Mouse (Mus musculus) CH12.LX (cell line): Measurements from ENCODE around the gene Hps1. TPM values are rescaled to one million over a fixed set of nuclear protein-coding genes. Genes with fewer than 3 reads are reported as not detected.

ENCODE experiments used
- DNase-seq: peaks from one replicate; pipeline ENCODE4 v3.0.0-alpha.2; 2013; ENCODE audit errors: extremely low read depth
- H3K27ac ChIP-seq: 2 replicates; pipeline ENCODE4 v1.5.1; 2012; ENCODE audit warnings: low read depth, mild to moderate bottlenecking, control low read depth, moderate library complexity; ENCODE audit not compliant: insufficient read depth
- H3K27me3 ChIP-seq: replicated peaks from 2 replicates; pipeline ENCODE3; 2012; ENCODE audit warnings: inconsistent platforms
- H3K36me3 ChIP-seq, 2 experiments: replicated peaks in 1 of 2; 2 replicates each; pipeline versions ENCODE3 to v1.6.1; 2012; ENCODE audit warnings: inconsistent platforms in 1 of 2, low read length in 1 of 2, mild to moderate bottlenecking in 1 of 2, mixed read lengths in 1 of 2, moderate library complexity in 1 of 2; ENCODE audit not compliant: control insufficient read depth in 1 of 2, insufficient read depth in 1 of 2
- H3K4me1 ChIP-seq, 2 experiments: 2 replicates each; pipeline ENCODE4 v1.6.1; 2012; ENCODE audit warnings: inconsistent platforms in 1 of 2, moderate library complexity in 1 of 2; ENCODE audit not compliant: insufficient read depth in 2 of 2, control insufficient read depth in 1 of 2
- H3K4me2 ChIP-seq: 2 replicates; pipeline ENCODE4 v1.6.1; 2012; ENCODE audit warnings: low read depth, mild to moderate bottlenecking, control low read depth; ENCODE audit not compliant: poor library complexity, insufficient read depth, severe bottlenecking
- H3K4me3 ChIP-seq, 3 experiments: fragments of 150-350 bp in 1 of 3; sonication (generic) in 1 of 3; replicated peaks in 1 of 3; 2 replicates each; pipeline versions ENCODE3 to v1.5.1; 2011 to 2012; ENCODE audit warnings: low read depth in 2 of 3, low read length in 2 of 3, mild to moderate bottlenecking in 2 of 3, moderate library complexity in 2 of 3, control low read depth in 1 of 3, improper control_type of control experiment in 1 of 3, inconsistent platforms in 1 of 3, mixed read lengths in 1 of 3; ENCODE audit not compliant: poor library complexity in 1 of 3
- H3K79me2 ChIP-seq: replicated peaks from 2 replicates; pipeline ENCODE4 v1.6.1; 2012; ENCODE audit warnings: mild to moderate bottlenecking, moderate library complexity; ENCODE audit not compliant: control insufficient read depth, poor library complexity, insufficient read depth, severe bottlenecking; ENCODE audit errors: extremely low read depth
- H3K9ac ChIP-seq: 2 replicates; pipeline ENCODE4 v1.6.1; 2012; ENCODE audit warnings: low read depth, mild to moderate bottlenecking, control low read depth, moderate library complexity; ENCODE audit not compliant: insufficient read depth
- H3K9me3 ChIP-seq: replicated peaks from 2 replicates; pipeline ENCODE3; 2012; ENCODE audit warnings: low read length, inconsistent platforms, mixed read lengths
- BHLHE40 ChIP-seq: IDR thresholded peaks from 2 replicates; pipeline ENCODE4 v1.6.1; 2011; ENCODE audit warnings: mild to moderate bottlenecking, low read depth, low read length, improper control_type of control experiment
- CTCF ChIP-seq, 2 experiments: IDR thresholded peaks in 1 of 2; conservative IDR thresholded peaks in 1 of 2; 2 replicates each; pipeline ENCODE4 v1.5.1; 2011 to 2012; ENCODE audit warnings: low read depth in 2 of 2, low read length in 2 of 2, improper control_type of control experiment in 1 of 2, inconsistent platforms in 1 of 2, mild to moderate bottlenecking in 1 of 2, moderate library complexity in 1 of 2
- E2F4 ChIP-seq: IDR thresholded peaks from 2 replicates; pipeline ENCODE4 v1.6.1; 2011; ENCODE audit warnings: low read depth, low read length, improper control_type of control experiment; ENCODE audit not compliant: insufficient replicate concordance
- ELF1 ChIP-seq: IDR thresholded peaks from 2 replicates; pipeline ENCODE4 v1.6.1; 2014; ENCODE audit warnings: low read depth, mild to moderate bottlenecking, inconsistent platforms, low read length, improper control_type of control experiment
- EP300 ChIP-seq: IDR thresholded peaks from 2 replicates; pipeline ENCODE4 v1.6.1; 2011; ENCODE audit warnings: low read length, improper control_type of control experiment
- GABPA ChIP-seq: IDR thresholded peaks from 2 replicates; pipeline ENCODE4 v1.6.1; 2012; ENCODE audit warnings: low read depth, low read length, improper control_type of control experiment, inconsistent platforms; ENCODE audit not compliant: insufficient replicate concordance
- HCFC1 ChIP-seq: IDR thresholded peaks from 2 replicates; pipeline ENCODE4 v1.6.1; 2012; ENCODE audit warnings: low read depth, mild to moderate bottlenecking, inconsistent platforms, low read length, improper control_type of control experiment
- IRF4 ChIP-seq: IDR thresholded peaks from 2 replicates; pipeline ENCODE4 v1.6.1; 2014; ENCODE audit warnings: low read depth, mild to moderate bottlenecking, inconsistent platforms, low read length, improper control_type of control experiment
- JUN ChIP-seq: IDR thresholded peaks from 2 replicates; pipeline ENCODE4 v1.6.1; 2011; ENCODE audit warnings: low read depth, mild to moderate bottlenecking, low read length, improper control_type of control experiment, moderate library complexity; ENCODE audit not compliant: insufficient read depth
- JUND ChIP-seq: conservative IDR thresholded peaks from 2 replicates; pipeline ENCODE4 v1.6.1; 2011; ENCODE audit warnings: low read depth, low read length, improper control_type of control experiment
- KAT2A ChIP-seq: IDR thresholded peaks from 2 replicates; pipeline ENCODE4 v1.6.1; 2012; ENCODE audit warnings: low read length, improper control_type of control experiment, inconsistent platforms; ENCODE audit not compliant: insufficient replicate concordance
- MAFK ChIP-seq: IDR thresholded peaks from 2 replicates; pipeline ENCODE4 v1.6.1; 2011; ENCODE audit warnings: low read length, improper control_type of control experiment; ENCODE audit not compliant: insufficient replicate concordance
- MEF2A ChIP-seq: IDR thresholded peaks from 2 replicates; pipeline ENCODE4 v1.6.1; 2014; ENCODE audit warnings: low read depth, mild to moderate bottlenecking, inconsistent platforms, low read length, improper control_type of control experiment, borderline replicate concordance
- MYC ChIP-seq: IDR thresholded peaks from 2 replicates; pipeline ENCODE4 v1.6.1; 2011; ENCODE audit warnings: low read depth, mild to moderate bottlenecking, improper control_type of control experiment, low read length
- NELFE ChIP-seq: IDR thresholded peaks from 2 replicates; pipeline ENCODE4 v1.6.1; 2011; ENCODE audit warnings: low read depth, low read length, improper control_type of control experiment
- PAX5 ChIP-seq: IDR thresholded peaks from 2 replicates; pipeline ENCODE4 v1.6.1; 2012; ENCODE audit warnings: low read length, inconsistent platforms, mixed read lengths
- RAD21 ChIP-seq: IDR thresholded peaks from 2 replicates; pipeline ENCODE4 v1.6.1; 2011; ENCODE audit warnings: low read depth, mild to moderate bottlenecking, low read length, improper control_type of control experiment, moderate library complexity
- RCOR1 ChIP-seq: conservative IDR thresholded peaks from 2 replicates; pipeline ENCODE4 v1.6.1; 2012; ENCODE audit warnings: low read depth, mild to moderate bottlenecking, inconsistent platforms, low read length, improper control_type of control experiment
- SIN3A ChIP-seq: IDR thresholded peaks from 2 replicates; pipeline ENCODE4 v1.6.1; 2012; ENCODE audit warnings: low read length, improper control_type of control experiment, inconsistent platforms
- TCF12 ChIP-seq: IDR thresholded peaks from 2 replicates; pipeline ENCODE4 v1.6.1; 2014; ENCODE audit warnings: low read depth, mild to moderate bottlenecking, inconsistent platforms, low read length, improper control_type of control experiment
- USF1 ChIP-seq: IDR thresholded peaks from 2 replicates; pipeline ENCODE4 v1.6.1; 2014; ENCODE audit warnings: low read depth, mild to moderate bottlenecking, inconsistent platforms, low read length, improper control_type of control experiment
- USF2 ChIP-seq: conservative IDR thresholded peaks from 2 replicates; pipeline ENCODE4 v1.6.1; 2011; ENCODE audit warnings: low read depth, low read length, improper control_type of control experiment
- ZC3H11A ChIP-seq: IDR thresholded peaks from 2 replicates; pipeline ENCODE4 v1.6.1; 2012; ENCODE audit warnings: low read depth, mild to moderate bottlenecking, inconsistent platforms, low read length, improper control_type of control experiment
- ZKSCAN1 ChIP-seq: IDR thresholded peaks from 2 replicates; pipeline ENCODE4 v1.6.1; 2012; ENCODE audit warnings: low read depth, inconsistent platforms, low read length, improper control_type of control experiment, borderline replicate concordance
- dilution Hi-C: fragments of 300-500 bp; cut with MboI; formaldehyde crosslinking; loops from 2 replicates; pipeline ENCODE4 v1.14.3; 2020; ENCODE audit warnings: low sequenced_read_pairs; ENCODE audit not compliant: extremely low pct_unique_long_range_greater_than_20kb, extremely low pct_ligation_motif_present
- in situ Hi-C: fragments of 300-500 bp; cut with MboI; formaldehyde crosslinking; loops from 3 replicates; pipeline ENCODE4 v1.14.3; 2019; ENCODE audit warnings: low sequenced_read_pairs, low pct_ligation_motif_present, low pct_unique_long_range_greater_than_20kb, mixed read lengths
- polyA plus RNA-seq: library from polyadenylated mRNA; unstranded; fragments of >175 nt; gene quantifications from 2 replicates; pipeline ENCODE4 v1.2.1, GENCODE M21; 2012; ENCODE audit warnings: low read depth; ENCODE audit not compliant: insufficient read length
- total RNA-seq, 2 experiments: library from RNA; depleted of rRNA; stranded (reverse); fragments of 300-350 nt in 1 of 2; fragments of >200 nt in 1 of 2; gene quantifications; 2 replicates each; pipeline ENCODE4 v1.2.3; 2012 to 2014

The Hps1 gene
- total and polyA plus RNA-seq, 3 experiments, result 17.7 to 29.7 (median 21.4) TPM

GRCm38 (mm10) chr19:42737753-42738152, 42.0 kb downstream of the Hps1 start:
- H3K4me1 ChIP-seq, result peaks cover 0 to 14% of the 10 kb centered on the region in 2 experiments; a peak in 3 of 4 replicates
- in situ Hi-C loops (no loop called here), dilution Hi-C loops (no loop called here)
- H3K4me2 ChIP-seq, result no peak overlapping the region
- no peak overlapping the region for H3K27ac ChIP-seq
- no peak for DNase-seq
- no peaks in the 10 kb centered on the region for H3K36me3 ChIP-seq
- H3K9ac ChIP-seq, result no peak overlapping the region
- no peaks in the 10 kb centered on the region for H3K79me2 ChIP-seq
- peaks cover 2% of the 10 kb centered on the region for H3K27me3 ChIP-seq
- no peak overlapping the region for H3K4me3 ChIP-seq
- no peaks in the 10 kb centered on the region for H3K9me3 ChIP-seq
- no peak for TF ChIP-seq ZKSCAN1
- TF ChIP-seq MYC, result no peak
- no peak for TF ChIP-seq BHLHE40
- TF ChIP-seq E2F4, result no peak
- no peak for TF ChIP-seq JUND
- TF ChIP-seq CTCF (conservative IDR thresholded peaks at IDR 0.05 in 1 of 2, IDR thresholded peaks at IDR 0.05 in 1 of 2; ENCODE audit: low read depth in 2 of 2, low read length in 2 of 2), result no peak
- no peak for TF ChIP-seq JUN
- no peak for TF ChIP-seq MEF2A

GRCm38 (mm10) chr19:42734982-42735381, 44.8 kb downstream of the Hps1 start:
- in situ Hi-C loops, result no loop called here
- no peak for TF ChIP-seq MYC
- TF ChIP-seq TCF12, result no peak
- TF ChIP-seq NELFE, result no peak
- no peak for TF ChIP-seq KAT2A

DNA sequence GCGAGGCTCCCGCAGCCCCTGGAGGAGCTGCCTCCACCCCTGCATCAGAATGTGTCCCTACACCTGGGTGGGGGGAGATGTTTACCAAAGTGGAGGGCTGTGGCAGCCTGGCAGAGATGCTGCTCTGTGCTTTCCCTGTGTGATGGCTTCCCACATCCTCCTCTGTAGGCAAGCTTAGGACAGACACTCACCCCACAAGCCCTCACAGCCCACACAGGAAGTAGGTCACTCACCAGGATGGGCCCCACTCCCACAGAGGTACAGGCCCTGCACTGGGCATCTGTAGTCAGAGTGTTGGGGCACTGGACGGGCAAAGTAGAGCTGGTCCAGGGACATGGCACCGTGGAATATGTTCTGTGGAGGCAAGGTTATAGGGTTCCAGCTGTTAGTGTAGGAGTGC, 52.4 kb downstream of the Hps1 start:
- dilution Hi-C loops (no loop called here), in situ Hi-C loops (no loop called here)
- no peak for DNase-seq
- Histone ChIP-seq H3K27ac (no peak overlapping the region), H3K9me3 (no peaks in the 10 kb centered on the region), H3K9ac (no peak overlapping the region), H3K4me1 (no peaks in the 10 kb centered on the region; a peak in 1 of 4 replicates), H3K4me2 (no peak overlapping the region), H3K27me3 (peaks cover 2% of the 10 kb centered on the region), H3K79me2 (no peaks in the 10 kb centered on the region), H3K4me3 (no peak overlapping the region), H3K36me3 (no peaks in the 10 kb centered on the region)
- TF ChIP-seq PAX5, result no peak
- TF ChIP-seq GABPA, result no peak
- TF ChIP-seq USF2, result no peak
- no peak for TF ChIP-seq RCOR1
- TF ChIP-seq RAD21, result no peak
- no peak for TF ChIP-seq SIN3A
- no peak for TF ChIP-seq BHLHE40
- TF ChIP-seq JUND, result no peak
- no peak for TF ChIP-seq HCFC1
- TF ChIP-seq EP300, result no peak
- no peak for TF ChIP-seq USF1
- no peak for TF ChIP-seq TCF12
- TF ChIP-seq ZC3H11A, result no peak
- no peak for TF ChIP-seq MAFK
- TF ChIP-seq IRF4, result no peak
- no peak for TF ChIP-seq ELF1

More at GRCm38 (mm10) chr19:42734982-42735381, 44.8 kb downstream of the Hps1 start:
- Histone ChIP-seq H3K79me2 (no peaks in the 10 kb centered on the region), H3K27ac (no peak overlapping the region), H3K4me3 (no peak overlapping the region), H3K4me2 (no peak overlapping the region), H3K9ac (no peak overlapping the region), H3K9me3 (no peaks in the 10 kb centered on the region), H3K27me3 (no peaks in the 10 kb centered on the region), H3K4me1 (peaks cover 2 to 9% of the 10 kb centered on the region in 2 experiments; a peak in 3 of 4 replicates), H3K36me3 (no peaks in the 10 kb centered on the region)
- DNase-seq, result no peak
- dilution Hi-C loops, result no loop called here
